Mouse (Mus musculus) limb, embryonic 10.5 days (tissue): ENCODE results near the gene Supt5. TPM values are rescaled to one million over a fixed set of nuclear protein-coding genes. Genes with fewer than 3 reads are reported as not detected.

Experiments used
- DNase-seq: peaks from one replicate; pipeline ENCODE4 v3.0.0-alpha.2; 2017; ENCODE audit warnings: low spot score
- H3K27ac ChIP-seq: fragments of 300-500 bp; sonication (generic); 2 replicates; pipeline ENCODE4 v1.5.1; 2016; ENCODE audit warnings: mild to moderate bottlenecking
- H3K27me3 ChIP-seq: fragments of 300-500 bp; sonication (generic); 2 replicates; pipeline ENCODE4 v1.6.1; 2016; ENCODE audit warnings: low read depth, mild to moderate bottlenecking; ENCODE audit not compliant: poor library complexity, severe bottlenecking
- H3K36me3 ChIP-seq: fragments of 300-500 bp; sonication (generic); 2 replicates; pipeline ENCODE4 v1.6.1; 2016; ENCODE audit warnings: mild to moderate bottlenecking, moderate library complexity
- H3K4me1 ChIP-seq: fragments of 300-500 bp; sonication (generic); 2 replicates; pipeline ENCODE4 v1.6.1; 2016
- H3K4me3 ChIP-seq: fragments of 300-500 bp; sonication (generic); 2 replicates; pipeline ENCODE4 v1.5.1; 2016; ENCODE audit warnings: mild to moderate bottlenecking, moderate library complexity
- H3K9me3 ChIP-seq: fragments of 300-500 bp; sonication (generic); replicated peaks from 2 replicates; pipeline ENCODE4 v1.6.1; 2016; ENCODE audit warnings: mild to moderate bottlenecking
- WGBS: fragments of 180-500 bp; shearing (Covaris S2); methylation state at CpG from one replicate; pipeline ENCODE4 v1.1.7; 2016; 5-methylcytosine and 5-hydroxymethylcytosine counted together
- polyA plus RNA-seq: library from polyadenylated mRNA; unstranded; fragments of >200 nt; fragmentation: Nextera tagmentation; extraction: Ambion mirVana; gene quantifications from 2 replicates; pipeline ENCODE4 v1.2.1, GENCODE M21; 2016

Supt5 gene
- polyA plus RNA-seq, 1 experiment from 2014 or later: 123 TPM

GRCm38 (mm10) chr7:28298837-28299625 lies 39.5 kb downstream of the Supt5 start:
- Histone ChIP-seq H3K9me3 (no peaks in the 10 kb centered on the region), H3K36me3 (peaks cover 3% of the 10 kb centered on the region), H3K27me3 (peaks cover 97% of the 10 kb centered on the region), H3K27ac (peak overlapping the region; percentile 36), H3K4me1 (peaks cover 34% of the 10 kb centered on the region), H3K4me3 (peak overlapping the region; percentile 32)
- WGBS: 37% methylated on average over 43 of the region's 43 CpGs
- DNase-seq: peak; percentile 47

GRCm38 (mm10) chr7:28294481-28294880 lies 44.1 kb downstream of the Supt5 start:
- H3K4me1 ChIP-seq: peaks cover 27% of the 10 kb centered on the region
- H3K9me3 ChIP-seq: no peaks in the 10 kb centered on the region
- DNase-seq: peak; percentile 84
- H3K27ac ChIP-seq: peak overlapping the region; percentile 69
- no peaks in the 10 kb centered on the region for H3K36me3 ChIP-seq
- H3K4me3 ChIP-seq: peak overlapping the region; percentile 59
- 16% methylated on average over 63 of the region's 63 CpGs for WGBS
- H3K27me3 ChIP-seq: peaks cover 100% of the 10 kb centered on the region

- Histone ChIP-seq H3K9me3 (no peaks in the 10 kb centered on the region), H3K27ac (no peak within 1 kb of the TSS), H3K4me3 (peak within 1 kb of the TSS; percentile 44), H3K27me3 (peaks cover 94% of the 10 kb centered on the region), H3K4me1 (peaks cover 25% of the 10 kb centered on the region), H3K36me3 (no peaks in the 10 kb centered on the region)
- peak; percentile 55 for DNase-seq
- WGBS: under 1% methylated on average over 52 of the region's 52 CpGs
These were observed 47.6 kb downstream of the Supt5 start, which contains the start of gene Selenov for GRCm38 (mm10) chr7:28290638-28291590. TSS of gene Selenov (minus strand) at chr7:28291186.

GRCm38 (mm10) chr7:28290165-28290564 lies 48.4 kb downstream of the Supt5 start:
- no peak overlapping the region for H3K27ac ChIP-seq
- H3K27me3 ChIP-seq: peaks cover 86% of the 10 kb centered on the region
- H3K4me1 ChIP-seq: peaks cover 25% of the 10 kb centered on the region
- no peaks in the 10 kb centered on the region for H3K9me3 ChIP-seq
- H3K4me3 ChIP-seq: peak overlapping the region; percentile 44
- DNase-seq: peak; percentile 46
- under 1% methylated on average over 18 of the region's 18 CpGs for WGBS
- no peaks in the 10 kb centered on the region for H3K36me3 ChIP-seq

GRCm38 (mm10) chr7:28280630-28281029 lies 57.9 kb downstream of the Supt5 start:
- H3K9me3 ChIP-seq: no peaks in the 10 kb centered on the region
- no peak overlapping the region for H3K4me3 ChIP-seq
- no peaks in the 10 kb centered on the region for H3K27me3 ChIP-seq
- no peak overlapping the region for H3K27ac ChIP-seq
- H3K36me3 ChIP-seq: no peaks in the 10 kb centered on the region
- no peak for DNase-seq
- peaks cover 7% of the 10 kb centered on the region for H3K4me1 ChIP-seq
- WGBS: 75% methylated on average over 7 of the region's 7 CpGs

GRCm38 (mm10) chr7:28278279-28278652 lies 60.3 kb downstream of the Supt5 start:
- WGBS: 85% methylated on average over 7 of the region's 7 CpGs
- H3K27me3 ChIP-seq: no peaks in the 10 kb centered on the region
- no peak for DNase-seq
- H3K27ac ChIP-seq: peak overlapping the region; percentile 93
- no peaks in the 10 kb centered on the region for H3K9me3 ChIP-seq
- H3K4me3 ChIP-seq: peak overlapping the region; percentile 67
- peaks cover 5% of the 10 kb centered on the region; the same call in 1 of the 2 replicates for H3K36me3 ChIP-seq
- H3K4me1 ChIP-seq: peaks cover 7% of the 10 kb centered on the region

- WGBS: 3% methylated on average over 68 of the region's 68 CpGs
- DNase-seq: peak; percentile 98
- H3K4me3 ChIP-seq: peak within 1 kb of the TSS; percentile 67
- H3K9me3 ChIP-seq: no peaks in the 10 kb centered on the region
- H3K36me3 ChIP-seq: peaks cover 11% of the 10 kb centered on the region
- H3K27me3 ChIP-seq: no peaks in the 10 kb centered on the region
- peak within 1 kb of the TSS; percentile 93 for H3K27ac ChIP-seq
- H3K4me1 ChIP-seq: peaks cover 7% of the 10 kb centered on the region
These were observed 60.8 kb downstream of the Supt5 start, which contains the start of gene Eid2b for GRCm38 (mm10) chr7:28277615-28278278. TSS of gene Eid2b (plus strand) at chr7:28277739.

- Histone ChIP-seq H3K27me3 (no peaks in the 10 kb centered on the region), H3K36me3 (peaks cover 16% of the 10 kb centered on the region), H3K4me1 (peaks cover 7% of the 10 kb centered on the region), H3K9me3 (no peaks in the 10 kb centered on the region), H3K4me3 (no peak overlapping the region), H3K27ac (no peak overlapping the region)
- 58% methylated on average over 8 of the region's 8 CpGs for WGBS
- no peak for DNase-seq
These were observed 61.3 kb downstream of the Supt5 start for GRCm38 (mm10) chr7:28277237-28277614.

GRCm38 (mm10) chr7:28271761-28272160 lies 66.8 kb downstream of the Supt5 start:
- Histone ChIP-seq H3K27ac (no peak overlapping the region), H3K4me1 (peaks cover 9% of the 10 kb centered on the region), H3K4me3 (no peak overlapping the region), H3K9me3 (no peaks in the 10 kb centered on the region), H3K27me3 (no peaks in the 10 kb centered on the region), H3K36me3 (peaks cover 45% of the 10 kb centered on the region)
- no peak for DNase-seq
- WGBS: 71% methylated on average over 3 of the region's 3 CpGs

- DNase-seq: no peak
- Histone ChIP-seq H3K36me3 (peaks cover 45% of the 10 kb centered on the region), H3K4me1 (peaks cover 9% of the 10 kb centered on the region), H3K4me3 (peak overlapping the region; percentile 15; the same call in 1 of the 2 replicates), H3K27me3 (no peaks in the 10 kb centered on the region), H3K9me3 (no peaks in the 10 kb centered on the region), H3K27ac (no peak overlapping the region)
- 91% methylated on average over 12 of the region's 12 CpGs for whole genome bisulfite sequencing
These were observed 69.2 kb downstream of the Supt5 start for GRCm38 (mm10) chr7:28269355-28269754.

GRCm38 (mm10) chr7:28268576-28268975 lies 70.0 kb downstream of the Supt5 start:
- Histone ChIP-seq H3K9me3 (no peaks in the 10 kb centered on the region), H3K27me3 (no peaks in the 10 kb centered on the region), H3K4me3 (peak overlapping the region; percentile 90), H3K36me3 (peaks cover 43% of the 10 kb centered on the region), H3K27ac (peak overlapping the region; percentile 98), H3K4me1 (peaks cover 9% of the 10 kb centered on the region)
- 31% methylated on average over 16 of the region's 16 CpGs for WGBS
- no peak for DNase-seq

- Histone ChIP-seq H3K9me3 (no peaks in the 10 kb centered on the region), H3K4me1 (peaks cover 9% of the 10 kb centered on the region), H3K27ac (peak overlapping the region; percentile 98), H3K36me3 (peaks cover 38% of the 10 kb centered on the region), H3K4me3 (peak overlapping the region; percentile 90), H3K27me3 (no peaks in the 10 kb centered on the region)
- WGBS: 1% methylated on average over 61 of the region's 62 CpGs
- DNase-seq: peak; percentile 81
These were observed 70.5 kb downstream of the Supt5 start for GRCm38 (mm10) chr7:28268042-28268531.
